Mouse (Mus musculus) thymus, postnatal 4 days (tissue): ENCODE results near the gene Sbk3.

Experiments
- DNase-seq: peaks from one replicate; pipeline ENCODE4 v3.0.0; 2021

The Sbk3 gene

DNA sequence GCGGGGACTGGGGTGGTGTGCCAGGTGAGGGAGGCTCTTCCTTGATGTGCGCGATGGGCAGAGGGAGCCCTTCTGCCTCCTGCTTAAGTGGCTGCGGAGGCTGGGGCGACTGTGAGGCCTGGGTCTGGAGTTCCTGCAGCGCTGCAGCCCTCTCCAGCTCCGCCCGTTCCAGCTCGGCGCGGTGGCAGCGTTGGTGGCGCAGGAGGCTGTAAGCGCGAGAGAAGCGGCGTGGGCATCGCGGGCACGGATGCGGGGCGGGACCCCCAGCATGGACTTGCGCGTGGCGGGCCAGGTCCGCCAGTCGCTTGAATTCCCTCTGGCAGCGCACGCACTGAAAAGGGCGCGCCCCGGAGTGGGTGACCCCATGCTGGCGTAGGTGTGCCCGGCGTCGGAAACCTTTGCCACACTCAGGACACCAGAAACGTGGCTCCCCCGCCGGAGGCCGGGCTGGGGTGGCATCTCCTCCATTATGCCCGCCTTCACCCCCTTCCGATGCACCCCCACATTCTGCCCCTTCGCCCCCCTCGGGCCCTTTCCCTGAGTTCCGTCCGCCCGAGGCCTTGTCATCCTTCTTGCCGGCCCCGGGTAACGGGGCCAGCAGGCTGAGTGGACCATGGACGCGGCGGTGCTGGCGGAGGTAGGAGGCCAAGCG, 22.5 kb upstream of the Sbk3 start:
- DNase-seq = no peak

DNA sequence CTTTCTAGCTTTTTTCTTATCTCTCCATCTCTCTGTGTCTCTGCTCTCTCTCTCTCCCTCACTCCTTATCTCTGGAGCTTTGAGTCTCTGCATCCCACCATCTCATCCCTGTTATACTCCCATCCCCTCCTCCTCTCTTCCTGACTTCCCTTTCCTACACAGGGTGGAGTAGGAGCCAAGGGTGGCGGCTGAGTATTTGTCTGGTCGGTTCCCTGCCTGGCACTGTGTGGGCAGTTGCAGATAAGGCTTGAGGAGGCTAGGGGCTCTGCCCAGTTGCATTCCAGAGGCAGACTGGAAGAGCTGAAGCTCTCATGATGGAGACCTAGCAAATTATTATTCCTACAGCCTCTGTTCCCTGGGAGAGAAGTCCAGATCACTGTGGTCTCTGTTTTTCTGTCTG, 17.3 kb upstream of the Sbk3 start:
- DNase-seq = no peak

DNA sequence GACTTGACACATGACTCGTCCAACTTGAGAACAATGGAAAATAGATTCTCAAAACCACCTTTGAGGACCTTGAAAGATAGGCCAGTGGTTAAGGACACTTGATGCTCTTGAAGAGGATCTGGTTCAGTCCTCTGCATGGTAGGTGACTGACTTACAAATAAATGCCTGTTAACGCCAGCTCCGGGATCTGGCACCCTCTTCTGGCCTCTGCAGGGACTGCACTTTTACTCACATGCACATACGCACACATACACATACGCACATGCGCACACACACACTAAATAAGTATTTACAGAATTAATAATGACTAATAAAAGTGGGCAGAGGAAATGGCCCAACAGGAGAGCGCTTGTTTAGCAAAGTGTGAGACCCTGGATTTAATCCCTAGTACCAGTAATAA, 5.9 kb upstream of the Sbk3 start:
- DNase-seq = peak; percentile 17

DNA sequence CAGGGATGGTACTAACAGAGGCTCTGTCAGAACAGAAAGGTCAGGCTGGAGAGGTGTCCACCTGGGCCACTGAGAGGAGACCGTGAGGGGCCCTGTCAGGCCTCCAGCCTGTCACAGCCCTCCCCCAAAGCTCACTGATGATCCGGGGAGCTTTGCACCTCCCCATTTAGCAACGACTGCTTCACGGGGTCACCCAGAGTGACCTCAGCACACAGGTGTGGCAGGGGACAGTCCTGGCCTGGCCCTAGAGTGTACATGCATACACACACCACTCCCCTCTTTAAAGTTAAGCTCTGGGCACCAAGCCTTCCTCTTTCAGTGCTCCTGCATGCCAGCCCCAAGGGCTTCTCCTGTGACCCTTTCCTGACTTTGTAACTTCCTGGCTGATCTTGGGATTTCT, 4.5 kb upstream of the Sbk3 start:
- DNase-seq = no peak

DNA sequence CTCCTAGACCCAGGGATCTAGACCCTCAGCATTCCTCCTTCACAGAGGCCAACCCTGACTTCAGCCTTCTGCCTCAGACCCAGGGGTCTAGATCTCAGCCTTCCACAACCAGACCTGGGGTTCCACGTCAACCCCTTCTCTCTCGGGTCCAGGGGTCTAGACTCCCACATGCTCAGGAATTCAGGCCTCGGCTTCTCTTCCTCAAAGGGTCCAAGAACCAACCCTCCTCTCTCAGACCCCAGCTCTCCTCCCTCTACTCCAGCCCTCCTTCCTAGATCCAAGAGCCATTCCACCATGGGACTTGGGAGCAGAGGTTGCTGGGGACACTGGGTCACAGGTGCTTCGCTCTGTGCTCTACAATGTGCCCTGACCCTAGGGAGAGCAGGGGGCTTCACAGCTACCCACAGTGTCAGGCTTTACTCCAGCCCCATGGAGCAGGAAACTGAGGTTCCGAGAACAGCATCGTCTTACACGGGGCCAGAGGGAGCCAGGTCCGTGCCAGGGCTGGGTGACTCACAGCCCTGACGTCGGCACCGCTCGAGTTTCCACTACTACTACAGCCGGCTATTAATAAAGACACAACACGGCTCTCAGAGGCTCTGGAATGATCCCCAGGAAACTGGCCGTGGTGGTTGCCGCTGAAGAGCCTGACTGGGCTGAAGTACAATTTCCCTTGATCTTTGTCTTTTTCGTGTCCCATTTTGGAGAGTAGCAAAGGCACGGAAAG, 1.5 kb upstream of the Sbk3 start:
- no peak for DNase-seq

DNA sequence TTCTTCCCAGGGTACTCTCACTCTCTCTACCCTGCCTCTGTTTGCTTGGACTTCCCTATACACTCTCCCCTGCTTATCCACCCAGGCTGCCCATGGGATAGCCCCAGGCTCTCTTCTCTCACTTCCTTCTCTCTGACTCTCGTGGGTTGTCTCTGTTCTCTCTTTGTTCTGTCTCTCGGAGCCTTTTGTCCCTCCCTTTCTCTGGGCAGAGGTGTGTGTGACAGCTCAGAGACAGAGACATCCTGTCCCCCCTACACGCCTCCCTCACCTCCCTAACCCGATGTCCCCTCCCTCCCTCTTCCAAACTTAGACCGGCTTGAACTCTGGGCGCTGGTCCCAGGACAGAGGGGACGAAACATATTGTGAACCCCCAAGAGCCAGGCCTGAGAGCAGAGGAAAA, 742 bp upstream of the Sbk3 start:
- no peak for DNase-seq

DNA sequence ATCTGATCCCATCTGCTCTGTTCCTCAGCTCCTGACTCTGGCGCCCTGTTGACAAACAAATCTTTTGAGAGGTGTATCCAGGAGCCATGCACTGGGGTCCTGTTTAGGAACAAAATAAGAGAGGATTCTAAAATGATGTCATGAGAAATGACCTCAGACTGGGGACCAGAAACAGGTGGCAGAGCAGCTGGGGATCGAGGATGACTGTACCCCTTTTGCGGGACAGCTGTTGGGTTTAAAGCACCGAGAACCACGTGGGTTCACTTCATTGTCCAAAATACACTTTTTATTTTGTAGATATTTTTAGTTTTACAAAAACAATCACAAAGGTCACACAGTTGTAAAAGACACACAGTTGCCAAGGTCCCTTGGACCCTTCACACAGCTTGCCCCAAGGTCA, 6.0 kb downstream of the Sbk3 start:
- DNase-seq = no peak

DNA sequence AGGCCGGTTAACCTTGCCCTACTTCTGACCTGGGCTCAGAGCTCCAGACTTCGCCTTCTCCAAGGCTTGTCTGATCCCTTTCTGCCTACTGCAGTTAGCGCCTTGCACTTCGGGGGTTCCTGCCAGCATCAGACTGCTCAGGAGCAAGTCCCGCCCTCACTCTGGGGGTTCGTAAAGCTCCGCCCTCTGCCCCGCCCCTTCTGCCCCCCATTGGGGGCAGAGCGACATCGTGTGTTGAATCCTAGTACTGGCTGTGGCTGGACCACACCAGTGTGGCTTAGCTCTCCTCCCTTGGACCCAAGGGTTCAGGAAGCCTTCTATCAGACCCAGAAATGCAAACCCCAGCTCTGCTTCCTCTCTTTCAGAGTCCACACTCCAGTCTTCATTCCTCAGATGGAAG, 6.7 kb downstream of the Sbk3 start, which contains the start of gene Sbk2:
TSS of gene Sbk2 (minus strand) at position 135 of the 400 bp plus-strand sequence.
- DNase-seq = peak; percentile 95

DNA sequence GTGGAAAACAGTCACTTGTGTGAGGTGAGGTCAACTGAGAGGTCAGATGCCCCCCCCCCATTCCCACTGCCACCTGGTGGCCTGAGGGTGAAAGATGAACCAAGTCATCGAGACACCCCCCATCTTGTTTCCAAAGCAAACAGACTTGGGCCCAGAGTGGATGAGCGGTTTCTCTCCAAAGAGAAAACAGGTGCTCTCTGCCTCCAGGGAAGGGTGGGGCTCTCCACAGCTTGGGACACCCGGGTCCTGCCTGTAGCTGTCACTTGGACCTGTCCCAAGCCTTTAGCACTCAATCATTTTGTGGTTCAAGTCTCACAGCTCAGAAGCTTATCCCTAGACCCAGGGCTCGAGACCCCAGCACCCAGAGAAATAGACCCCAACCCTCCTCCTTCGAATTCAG, 7.4 kb downstream of the Sbk3 start:
- DNase-seq = no peak

DNA sequence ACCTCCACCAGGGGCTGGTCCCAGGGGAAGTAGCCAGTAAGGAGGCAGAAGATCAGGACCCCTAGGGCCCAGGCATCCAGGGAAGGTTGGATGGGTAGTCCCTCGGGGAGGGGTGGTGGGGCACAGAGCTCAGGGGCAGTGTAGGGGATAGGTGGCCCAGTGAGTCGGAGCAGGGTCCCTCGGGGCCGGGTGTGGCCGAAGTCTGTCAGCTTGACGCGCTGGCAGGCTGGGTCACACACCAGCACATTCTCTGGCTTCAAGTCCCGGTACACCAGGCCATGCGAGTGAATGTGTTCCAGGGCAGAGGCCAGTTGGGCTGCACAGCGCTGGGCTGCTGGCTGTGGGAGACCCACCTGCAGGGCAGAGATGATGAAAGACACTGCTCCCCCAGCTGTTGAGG, 13.6 kb downstream of the Sbk3 start:
- no peak for DNase-seq

DNA sequence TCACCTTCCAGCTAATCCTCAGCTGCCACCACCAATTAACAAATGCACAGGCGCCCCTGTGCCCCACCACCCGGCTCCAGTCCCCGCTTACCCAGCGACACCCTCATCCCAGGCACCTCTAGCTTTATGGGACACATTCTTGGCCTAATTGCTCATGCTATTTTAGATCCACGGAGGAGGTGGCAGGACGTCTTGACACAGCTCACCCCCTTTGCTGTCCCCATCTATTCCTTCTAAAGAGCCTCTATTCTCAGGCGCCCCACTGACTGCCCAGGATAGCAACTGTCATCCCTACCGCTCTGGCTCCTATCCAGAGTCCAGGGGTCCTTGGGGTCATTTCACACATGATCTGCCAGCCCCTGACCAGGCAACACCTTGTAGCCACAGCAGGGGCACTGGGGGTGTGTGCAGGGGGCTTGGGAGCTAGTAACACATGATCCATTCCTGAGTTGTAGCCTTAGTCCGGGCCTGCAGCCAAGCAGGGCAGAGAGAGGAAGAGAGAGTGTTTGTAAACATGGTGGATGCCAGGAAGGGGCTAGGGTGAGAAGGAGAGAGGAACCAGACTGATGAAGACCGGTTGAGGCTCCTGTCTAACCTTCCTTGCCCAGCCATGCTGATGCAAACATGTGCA, 17.0 kb downstream of the Sbk3 start:
- DNase-seq = no peak

DNA sequence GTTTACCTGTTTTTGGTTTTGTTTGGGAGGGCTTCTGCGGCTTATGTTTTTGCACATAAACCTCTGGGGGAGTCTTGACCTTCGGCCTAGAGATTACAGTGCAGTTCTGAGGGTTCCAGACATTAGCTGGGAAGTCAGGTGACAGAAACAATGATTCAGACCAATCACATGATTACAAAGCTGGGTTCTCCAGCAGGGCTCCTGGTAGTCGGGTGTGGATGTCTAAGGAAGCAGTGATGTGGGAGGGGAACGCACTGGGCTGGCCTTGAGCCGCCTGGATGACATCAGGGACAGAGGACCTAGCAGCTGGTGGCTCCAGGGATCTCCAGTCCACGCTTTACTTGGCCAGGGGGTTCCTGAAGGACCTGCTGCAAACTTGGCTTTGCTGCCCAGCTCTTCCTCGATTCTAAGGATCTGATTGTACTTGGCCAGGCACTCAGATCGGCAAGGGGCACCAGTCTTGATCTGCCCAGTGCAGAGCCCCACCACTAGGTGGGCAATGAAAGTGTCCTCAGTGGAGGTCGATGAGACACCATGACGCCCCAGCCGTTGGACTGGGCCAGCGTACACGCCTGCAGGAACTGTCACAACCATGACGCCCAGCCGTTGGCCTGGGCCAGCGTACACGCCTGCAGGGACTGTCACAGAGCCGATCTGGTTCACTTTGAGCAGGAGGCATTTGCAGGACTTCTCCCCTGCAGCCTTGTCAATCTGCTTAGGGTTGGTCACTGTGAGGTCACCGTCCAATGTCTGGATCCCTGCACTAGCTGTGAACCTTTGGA, 20.2 kb downstream of the Sbk3 start:
- DNase-seq = no peak

DNA sequence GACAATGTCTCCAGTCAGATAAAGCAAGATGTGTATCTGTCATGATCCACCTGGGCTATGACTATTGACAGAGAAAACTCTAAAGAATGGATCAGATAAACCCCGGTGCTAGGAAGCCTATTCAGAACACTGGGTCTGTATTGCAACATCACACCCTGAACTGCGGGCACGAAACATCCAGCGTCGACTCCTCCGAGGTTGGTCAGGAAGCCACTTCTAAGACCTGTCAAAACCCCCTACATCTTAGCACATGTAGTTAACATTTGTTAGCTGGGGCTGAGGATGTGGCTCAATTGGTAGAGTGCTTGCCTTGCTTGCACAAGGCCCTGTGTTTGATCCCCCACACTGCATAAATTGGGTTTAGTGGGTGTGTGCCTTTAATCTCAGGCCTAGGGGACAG, 22.6 kb downstream of the Sbk3 start:
- DNase-seq = no peak

DNA sequence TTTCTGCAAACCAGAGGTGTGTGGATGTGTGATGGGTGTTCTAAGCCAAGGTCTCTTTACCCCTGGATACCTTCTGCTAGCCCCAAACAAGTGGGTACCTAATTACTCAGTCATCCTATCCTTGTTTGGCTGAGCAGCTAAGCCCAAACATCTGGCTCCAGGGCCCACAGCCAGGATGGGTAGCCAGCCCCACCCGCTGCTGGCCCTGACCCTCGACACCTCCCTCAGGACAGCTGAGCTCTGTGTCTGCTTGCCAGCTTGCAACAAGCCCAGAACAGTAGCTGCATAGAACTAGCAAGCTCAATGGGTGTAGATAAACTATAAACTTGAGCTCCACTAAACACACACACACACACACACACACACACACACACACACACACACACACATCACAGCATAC, 23.1 kb downstream of the Sbk3 start:
- DNase-seq = no peak

DNA sequence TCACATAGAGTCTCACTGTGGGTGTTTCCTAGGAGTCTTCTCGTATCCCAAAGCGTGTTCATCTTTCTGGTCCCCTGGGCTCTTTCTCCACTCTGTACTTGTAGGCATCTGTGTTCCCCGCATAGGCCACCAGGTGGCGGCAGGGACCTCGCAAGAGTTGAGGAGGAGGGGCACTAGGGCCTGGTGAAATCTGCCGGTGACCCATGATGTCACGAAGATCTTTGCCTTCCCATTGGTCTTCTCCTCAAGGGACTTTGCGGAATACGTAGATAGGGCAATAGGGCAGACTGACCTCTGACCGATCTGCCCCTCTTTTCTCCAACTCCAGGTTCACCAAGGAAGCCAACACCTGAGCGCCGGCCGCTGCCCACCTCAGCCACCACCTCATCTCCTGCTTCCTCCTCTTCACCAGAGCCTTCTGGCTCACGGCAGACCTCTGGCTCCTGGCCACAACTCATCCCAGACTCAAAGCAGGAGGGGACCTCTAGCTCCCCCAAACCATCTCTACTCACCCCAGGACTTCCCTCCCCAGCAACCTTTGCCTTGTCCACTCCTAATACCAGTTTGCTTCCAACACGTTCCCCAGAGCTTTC, 27.6 kb downstream of the Sbk3 start:
- peak; percentile 94 for DNase-seq

DNA sequence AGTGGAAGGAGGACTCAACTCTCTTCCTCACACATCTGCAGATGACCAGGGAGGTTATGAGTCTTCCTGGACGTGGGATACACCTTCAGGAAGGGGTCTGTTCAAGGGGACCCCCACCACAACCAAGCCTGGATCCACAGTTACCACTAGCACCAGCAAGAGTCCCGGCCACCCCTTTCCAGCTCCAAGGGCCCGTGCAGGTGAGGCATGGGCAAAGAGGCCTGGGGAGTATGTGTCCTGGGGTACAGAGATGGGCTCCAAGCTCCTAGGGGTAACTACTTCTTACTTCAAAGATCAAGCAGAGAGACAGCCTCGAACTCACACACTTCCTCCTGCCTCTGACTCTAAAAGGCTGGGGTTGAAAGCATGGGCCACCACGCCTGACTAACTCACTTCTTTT, 28.3 kb downstream of the Sbk3 start:
- no peak for DNase-seq

DNA sequence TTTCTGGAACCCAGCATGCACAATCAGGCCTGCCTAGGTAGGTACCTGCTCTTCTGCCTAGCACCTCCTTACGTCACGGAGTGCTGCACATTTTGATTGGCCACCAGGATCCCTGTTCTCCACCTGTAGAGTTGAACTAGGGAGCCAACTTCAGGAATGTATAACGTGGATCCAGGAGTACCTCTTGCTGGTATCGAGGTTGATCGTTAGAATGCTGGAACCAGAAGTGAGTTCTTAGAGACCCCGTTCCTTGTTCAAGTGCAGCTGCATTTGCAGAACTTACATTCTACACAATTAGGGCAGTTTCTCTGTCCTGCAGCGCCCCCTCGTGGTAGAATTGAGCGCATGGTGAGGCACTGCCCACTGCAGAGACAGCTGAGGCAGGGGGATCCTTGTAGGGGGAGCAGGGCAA, 30.9 kb downstream of the Sbk3 start:
- DNase-seq = peak; percentile 92

DNA sequence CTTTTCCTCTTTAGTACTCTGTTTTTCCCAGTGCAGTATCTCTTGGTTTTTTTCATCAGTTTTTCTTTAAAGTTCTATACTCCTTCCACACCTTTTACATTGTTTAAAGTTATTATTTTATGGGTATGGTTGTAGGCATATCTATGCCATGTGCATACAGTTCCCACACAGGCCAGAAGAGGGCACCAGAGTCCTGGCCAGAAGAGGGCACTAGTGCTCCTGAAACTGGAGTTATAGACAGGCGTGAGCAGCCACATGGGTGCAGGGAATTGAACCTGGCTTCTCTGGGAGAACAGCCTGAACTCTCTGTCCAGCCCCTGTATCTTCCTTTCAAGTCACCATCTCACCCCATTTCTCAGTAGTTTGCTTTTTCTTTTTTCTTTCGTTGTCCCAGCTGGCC, 32.5 kb downstream of the Sbk3 start:
- DNase-seq = peak; percentile 91

DNA sequence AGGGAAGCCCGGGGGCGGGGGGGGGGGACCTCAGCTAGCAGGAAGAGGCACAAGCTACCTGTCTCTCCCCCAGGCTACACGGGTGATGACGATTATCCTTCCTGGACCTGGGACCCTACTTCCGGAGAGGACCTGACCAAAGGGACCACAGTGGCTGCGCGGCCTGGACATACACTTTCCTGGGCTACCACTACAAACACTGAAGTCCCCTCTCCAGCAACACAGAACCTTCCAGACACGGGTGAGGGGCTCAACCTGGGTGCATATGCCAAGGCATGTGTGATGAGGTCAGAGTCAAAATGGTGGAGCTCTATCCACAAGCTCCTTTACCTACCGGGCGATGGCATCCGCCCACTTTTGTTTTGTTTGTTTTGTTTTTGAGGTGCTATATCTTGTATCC, 33.6 kb downstream of the Sbk3 start:
- DNase-seq = no peak

DNA sequence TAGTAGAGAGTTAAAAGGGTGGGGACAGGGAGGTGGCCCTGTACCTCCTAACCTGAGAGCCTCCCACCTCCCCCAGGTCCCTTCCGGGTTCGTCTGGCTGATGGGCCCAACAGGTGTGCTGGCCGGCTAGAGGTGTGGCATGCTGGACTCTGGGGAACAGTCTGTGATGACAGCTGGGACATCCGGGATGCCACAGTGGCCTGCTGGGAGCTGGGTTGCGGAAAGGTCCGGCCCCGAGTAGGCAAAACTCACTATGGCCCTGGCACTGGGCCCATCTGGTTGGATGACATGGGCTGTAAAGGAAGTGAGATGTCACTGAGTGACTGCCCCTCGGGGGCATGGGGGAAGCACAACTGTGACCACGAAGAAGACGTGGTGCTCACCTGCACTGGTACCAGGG, 34.1 kb downstream of the Sbk3 start:
- no peak for DNase-seq

DNA sequence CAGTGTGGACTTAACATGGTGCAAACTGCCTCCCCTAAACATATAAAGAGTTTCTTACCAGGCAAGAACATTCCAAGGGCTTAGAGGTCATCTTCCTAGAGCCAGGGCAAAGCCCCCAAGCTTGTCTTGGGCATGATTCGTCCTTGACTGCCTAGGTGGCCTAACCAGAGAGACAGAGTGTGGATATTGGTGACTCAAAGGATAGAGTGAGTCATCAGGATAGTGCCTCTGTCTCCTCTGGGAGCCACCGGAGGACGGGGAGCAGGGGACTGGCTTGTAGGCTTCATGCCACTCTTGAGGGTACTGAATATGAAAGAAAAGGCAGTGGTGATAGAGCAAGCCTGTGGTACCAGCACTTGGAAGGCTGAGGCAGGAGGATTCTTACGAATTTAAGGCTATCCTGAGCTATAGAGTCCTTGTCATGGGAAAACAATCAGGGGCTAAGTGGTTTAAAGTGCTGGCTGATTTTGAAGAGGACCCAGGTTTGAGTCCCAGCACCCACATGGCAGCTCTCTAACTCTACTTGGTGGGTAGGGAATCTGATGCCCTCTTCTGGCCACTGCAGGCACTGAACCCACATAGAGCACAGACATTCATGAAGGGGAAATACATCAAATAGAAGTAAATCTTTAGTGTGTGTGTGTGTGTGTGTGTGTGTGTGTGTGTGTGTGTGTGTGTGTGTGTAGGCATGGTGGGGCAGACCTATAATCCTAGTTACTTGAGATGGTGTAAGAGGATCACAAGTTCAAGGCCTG, 36.6 kb downstream of the Sbk3 start:
- no peak for DNase-seq

DNA sequence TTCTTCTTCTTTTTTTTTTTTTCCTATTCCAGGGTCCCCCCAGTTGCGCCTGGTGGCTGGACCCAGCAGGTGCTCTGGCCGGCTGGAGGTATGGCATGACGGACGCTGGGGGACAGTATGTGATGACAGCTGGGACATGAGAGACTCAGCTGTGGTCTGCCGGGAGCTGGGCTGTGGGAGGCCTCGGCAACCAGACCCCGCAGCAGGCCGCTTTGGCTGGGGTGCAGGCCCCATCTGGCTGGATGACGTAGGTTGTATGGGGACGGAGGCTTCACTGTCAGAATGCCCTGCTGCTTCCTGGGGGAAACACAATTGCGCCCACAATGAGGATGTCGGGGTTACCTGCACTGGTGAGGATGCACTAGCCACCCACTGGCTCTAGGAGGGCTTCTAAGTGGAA, 37.9 kb downstream of the Sbk3 start:
- no peak for DNase-seq
